Mouse (Mus musculus) natural killer cell, adult 2 months (primary cell): ENCODE data around the gene Rbpms2.

Source experiments
- DNase-seq, 2 experiments: peaks; one replicate each; pipeline ENCODE4 v3.0.0; 2022; ENCODE audit warnings: low spot score in 2 of 2

The Rbpms2 gene

GRCm38 (mm10) chr9:65695646-65696045 is 66.2 kb downstream of the Rbpms2 start:
- DNase-seq: no peak

- DNase-seq: no peak
Measured at GRCm38 (mm10) chr9:65696337-65696736, 66.9 kb downstream of the Rbpms2 start.

GRCm38 (mm10) chr9:65697356-65697755 is 67.9 kb downstream of the Rbpms2 start:
- DNase-seq: no peak

- no peak for DNase-seq
Measured at GRCm38 (mm10) chr9:65697992-65698391, 68.5 kb downstream of the Rbpms2 start.

GRCm38 (mm10) chr9:65700504-65700903 is 71.1 kb downstream of the Rbpms2 start:
- no peak for DNase-seq

- DNase-seq: no peak
Measured at GRCm38 (mm10) chr9:65702286-65702685, 72.8 kb downstream of the Rbpms2 start.

- no peak for DNase-seq
Measured at GRCm38 (mm10) chr9:65703241-65703640, 73.8 kb downstream of the Rbpms2 start.

GRCm38 (mm10) chr9:65703926-65704595 is 74.6 kb downstream of the Rbpms2 start:
- DNase-seq: no peak
